In the genomic region with DNA sequence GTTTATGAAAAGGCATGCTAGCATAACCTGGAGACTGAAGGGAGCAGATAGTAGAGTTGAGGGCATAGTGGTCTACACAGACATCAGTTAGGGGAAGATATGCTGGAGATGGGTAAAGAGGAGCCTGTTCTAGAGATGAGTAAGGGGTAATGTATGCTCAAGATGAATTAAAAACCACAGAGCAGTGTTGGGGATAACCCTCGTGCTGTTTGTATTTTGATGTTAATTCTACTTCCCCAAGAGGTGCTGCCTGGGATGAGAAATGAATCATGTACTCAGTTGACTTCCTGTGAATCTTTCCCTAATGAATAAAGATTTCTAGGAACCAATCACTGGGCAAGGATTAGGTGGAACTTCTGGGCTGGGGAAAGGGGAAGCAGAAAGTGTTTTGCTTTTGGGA, we compare ENCODE assay signal across 20 mouse cellular contexts. TPM values are rescaled to one million over a fixed set of nuclear protein-coding genes. Genes with fewer than 3 reads are reported as not detected.
"Had no signal": no experiment of that assay in that cellular context is flagged by ENCODE, and none has a peak within 500 bp of the region (broad histone marks: within the 10 kb centered on the region; RNA-seq: fewer than 3 reads in every experiment).

No protein-coding gene starts in this region.

- ATAC-seq: midbrain, embryonic 15.5 days had no signal

- DNase-seq: kidney, adult 18-20 months; kidney, postnatal 10 days; kidney, postnatal 4 days; left cerebral cortex, postnatal 4 days; spleen, adult 18-20 months; thymus, adult 18-20 months; thymus, postnatal 14 days had no signal

RNA-seq across cellular contexts. Expression of a gene that starts 2.6 kb away (rescaled TPM):
- total RNA-seq: layer of hippocampus, adult 2 months; layer of hippocampus, postnatal 14 days; left cerebral cortex, adult 18-20 months; left cerebral cortex, postnatal 10 days; left cerebral cortex, postnatal 4 days; monocyte, adult 5-6 weeks had no signal
- polyA plus RNA-seq: kidney, embryonic 14.5 days; limb, embryonic 13.5 days; liver, embryonic 11.5 days; lung, embryonic 15.5 days; midbrain, embryonic 11.5 days; midbrain, embryonic 15.5 days; neural tube, embryonic 12.5 days; stomach, embryonic 14.5 days had no signal

RNA-seq across cellular contexts. Expression of a gene that starts 59.5 kb away (rescaled TPM):
- total RNA-seq: layer of hippocampus, adult 2 months; left cerebral cortex, postnatal 10 days had no signal
